Mouse (Mus musculus) megakaryocyte-erythroid progenitor cell, adult 5-6 weeks (primary cell): ENCODE results near the gene 2300009A05Rik. TPM values are rescaled to one million over a fixed set of nuclear protein-coding genes. Genes with fewer than 3 reads are reported as not detected.

Experiments
- ATAC-seq: replicated peaks from 2 replicates; pipeline ENCODE4 v1.8.0; 2016; ENCODE audit warnings: mild to moderate bottlenecking, inconsistent platforms; ENCODE audit not compliant: severe bottlenecking, poor library complexity, low FRiP score, low TSS enrichment
- total RNA-seq, 2 experiments: library from RNA; stranded (forward) in 1 of 2; stranded (reverse) in 1 of 2; fragments of 200-1000, 215-1000 nt in 1 of 2; fragments of >200 nt in 1 of 2; fragmentation: Nextera tagmentation in 1 of 2; gene quantifications; 2 replicates each; pipeline ENCODE4 v1.2.3; 2014 to 2017

2300009A05Rik gene
- total RNA-seq, 2 experiments from 2014 or later: 12.0 to 22.5 TPM

- ATAC-seq: no peak
Measured at GRCm38 (mm10) chr9:63350030-63350429, 49.0 kb downstream of the 2300009A05Rik start.

- no peak for ATAC-seq
Measured at GRCm38 (mm10) chr9:63349241-63349640, 49.8 kb downstream of the 2300009A05Rik start.

GRCm38 (mm10) chr9:63348146-63348545, 50.9 kb downstream of the 2300009A05Rik start:
- ATAC-seq: no peak

GRCm38 (mm10) chr9:63346029-63346428, 53.0 kb downstream of the 2300009A05Rik start:
- ATAC-seq: peak; percentile 73

Other genes starting within 250 kb of the 2300009A05Rik start
- 16.6 and 26.5 TPM in 2 replicates for gene Map2k5, start 21.3 kb downstream of the 2300009A05Rik start, total RNA-seq (2014; fragmentation: Nextera tagmentation)
- 11.3 and 11.8 TPM in 2 replicates for gene Map2k5, start 21.3 kb downstream of the 2300009A05Rik start, total RNA-seq (2017)
- gene Iqch, start 203.2 kb upstream of the 2300009A05Rik start, total RNA-seq (2014; fragmentation: Nextera tagmentation): 0.07 TPM in 1 of 2 replicates, not detected in the other
- gene Iqch, start 203.2 kb upstream of the 2300009A05Rik start, total RNA-seq (2017): not detected in 2 replicates
- 21.4 and 22.3 TPM in 2 replicates for gene Aagab, start 203.4 kb upstream of the 2300009A05Rik start, total RNA-seq (2014; fragmentation: Nextera tagmentation)
- 18.1 and 40.3 TPM in 2 replicates for gene Aagab, start 203.4 kb upstream of the 2300009A05Rik start, total RNA-seq (2017)